In genomic region chrX:150458766-150459350, GRCm38 (mm10) we compare ENCODE assay signal across 8 mouse cellular contexts. TPM values are rescaled to one million over a fixed set of nuclear protein-coding genes. Genes with fewer than 3 reads are reported as not detected.
DNase-seq lines count a peak whose midpoint lies in the region; ATAC-seq and TF ChIP-seq lines count a peak whose summit lies in the region.

Tmem29 (minus strand) TSS chrX:150459154.

- ATAC-seq in erythroid progenitor cell, adult 5-6 weeks (replicated peaks; ENCODE audit: low FRiP score, poor library complexity, severe bottlenecking): peak; percentile 100
- no peak for ATAC-seq in heart, embryonic 13.5 days (ENCODE audit: extremely low read depth, insufficient number of reproducible peaks, low FRiP score, low TSS enrichment)
- peak; percentile 97 for ATAC-seq in liver, embryonic 12.5 days
- peak; percentile 96 for ATAC-seq in stomach, embryonic 15.5 days (ENCODE audit: insufficient read depth, low FRiP score, low read depth)

- peak within 1 kb of the TSS; percentile 49 for H3ac ChIP-seq in C2C12 (ENCODE audit: control insufficient read depth, insufficient read length, low read depth)

- H3K9ac ChIP-seq in heart, embryonic 13.5 days: peak within 1 kb of the TSS; percentile 80
- H3K9ac ChIP-seq in liver, embryonic 12.5 days: peak within 1 kb of the TSS; percentile 65
- no peak within 1 kb of the TSS for H3K9ac ChIP-seq in stomach, embryonic 15.5 days

- H3K27me3 ChIP-seq in C2C12 (ENCODE audit: control insufficient read depth, insufficient read depth, insufficient read length): no peaks in the 10 kb centered on the region
- no peaks in the 10 kb centered on the region for H3K27me3 ChIP-seq in heart, embryonic 13.5 days (replicated peaks)
- H3K27me3 ChIP-seq in liver, embryonic 12.5 days (replicated peaks): no peaks in the 10 kb centered on the region
- no peaks in the 10 kb centered on the region for H3K27me3 ChIP-seq in stomach, embryonic 15.5 days (replicated peaks)

- H3K79me3 ChIP-seq in C2C12 (ENCODE audit: low read depth): no peaks in the 10 kb centered on the region

- no peaks in the 10 kb centered on the region for H3K9me3 ChIP-seq in heart, embryonic 13.5 days
- H3K9me3 ChIP-seq in liver, embryonic 12.5 days (replicated peaks): no peaks in the 10 kb centered on the region
- H3K9me3 ChIP-seq in stomach, embryonic 15.5 days: no peaks in the 10 kb centered on the region

- H3K36me3 ChIP-seq in C2C12 (ENCODE audit: control insufficient read depth, insufficient read depth): no peaks in the 10 kb centered on the region
- H3K36me3 ChIP-seq in heart, embryonic 13.5 days: no peaks in the 10 kb centered on the region
- no peaks in the 10 kb centered on the region for H3K36me3 ChIP-seq in liver, embryonic 12.5 days
- no peaks in the 10 kb centered on the region for H3K36me3 ChIP-seq in stomach, embryonic 15.5 days

- peak within 1 kb of the TSS; percentile 61 for H3K27ac ChIP-seq in heart, embryonic 13.5 days (replicated peaks)
- peak within 1 kb of the TSS; percentile 66; the same call in 1 of the 2 replicates for H3K27ac ChIP-seq in liver, embryonic 12.5 days
- peak within 1 kb of the TSS; percentile 74; the same call in 1 of the 2 replicates for H3K27ac ChIP-seq in stomach, embryonic 15.5 days

- H3K4me2 ChIP-seq in heart, embryonic 13.5 days: peak within 1 kb of the TSS; percentile 65
- H3K4me2 ChIP-seq in liver, embryonic 12.5 days: peak within 1 kb of the TSS; percentile 62
- H3K4me2 ChIP-seq in stomach, embryonic 15.5 days: peak within 1 kb of the TSS; percentile 46

- no peaks in the 10 kb centered on the region for H3K79me2 ChIP-seq in C2C12 (ENCODE audit: control insufficient read depth, insufficient read depth)

- DNase-seq in brain, embryonic 18.5 days (ENCODE audit: low read depth, low spot score): peak; percentile 86
- DNase-seq in kidney, postnatal 10 days: peak; percentile 91
- peak; percentile 77 to 87 for DNase-seq in natural killer cell, adult 2 months (ENCODE audit: low spot score in 2 of 2)

- H3K4me1 ChIP-seq in heart, embryonic 13.5 days: peaks cover 6% of the 10 kb centered on the region
- H3K4me1 ChIP-seq in liver, embryonic 12.5 days: peaks cover 16% of the 10 kb centered on the region
- no peaks in the 10 kb centered on the region for H3K4me1 ChIP-seq in stomach, embryonic 15.5 days

- no peak for TF ChIP-seq CTCF in C2C12 (IDR thresholded peaks at IDR 0.05; ENCODE audit: control insufficient read depth, insufficient read depth, insufficient read length)

- H3K4me3 ChIP-seq in C2C12 (ENCODE audit: insufficient read depth, poor library complexity, severe bottlenecking): peak within 1 kb of the TSS; percentile 34
- H3K4me3 ChIP-seq in heart, embryonic 13.5 days: peak within 1 kb of the TSS; percentile 57
- peak within 1 kb of the TSS; percentile 62 for H3K4me3 ChIP-seq in liver, embryonic 12.5 days
- H3K4me3 ChIP-seq in stomach, embryonic 15.5 days (replicated peaks): peak within 1 kb of the TSS; percentile 53

- WGBS in heart, embryonic 13.5 days: 1% methylated on average over 30 of the region's 30 CpGs
- WGBS in liver, embryonic 12.5 days (ENCODE audit: insufficient replicate concordance): 1% methylated on average over 30 of the region's 30 CpGs
- under 1% methylated on average over 30 of the region's 30 CpGs for whole genome bisulfite sequencing in stomach, embryonic 15.5 days

TF ChIP-seq in C2C12, 6 proteins besides CTCF, POLR2A, EP300 and RAD21:
- TF ChIP-seq USF1 (IDR thresholded peaks at IDR 0.05; ENCODE audit: low read depth) (no peak), FOSL1 (IDR thresholded peaks at IDR 0.05; ENCODE audit: insufficient read depth, low read length, poor library complexity, severe bottlenecking) (no peak), MAX (IDR thresholded peaks at IDR 0.05) (no peak), MYOG (IDR thresholded peaks at IDR 0.05; ENCODE audit: control insufficient read depth, extremely low read depth, insufficient read length) (no peak), MYOD1 (IDR thresholded peaks at IDR 0.05; ENCODE audit: control insufficient read depth, insufficient read length, low read depth) (no peak), CEBPB (IDR thresholded peaks at IDR 0.05; ENCODE audit: low read depth) (no peak)

RNA-seq across cellular contexts. Expression of gene Tmem29, which starts in this region (rescaled TPM):
- 14.3 TPM for polyA plus RNA-seq in C2C12 (2012; fragmentation: generic; extraction: Trizol)
- 7.9 and 17.6 TPM in 2 replicates for total RNA-seq in erythroid progenitor cell, adult 5-6 weeks (2015; ENCODE audit: low replicate concordance)
- 10.3 and 28.1 TPM in 2 replicates for total RNA-seq in erythroid progenitor cell, adult 5-6 weeks (2017; ENCODE audit: low replicate concordance)
- polyA plus RNA-seq in heart, embryonic 13.5 days (2015; fragmentation: Nextera tagmentation; extraction: Ambion mirVana): 17.9 and 19.4 TPM in 2 replicates
- polyA plus RNA-seq in liver, embryonic 12.5 days (2016; fragmentation: Nextera tagmentation; extraction: Ambion mirVana): 16.5 and 18.0 TPM in 2 replicates
- polyA plus RNA-seq in stomach, embryonic 15.5 days (2015; fragmentation: Nextera tagmentation; extraction: Ambion mirVana): 29.1 and 32.4 TPM in 2 replicates
